Mouse (Mus musculus) brain, embryonic 14.5 days (tissue): ENCODE data around the gene Gsto1.

Source experiments
- CTCF ChIP-seq: fragments of 200-500 bp; IDR thresholded peaks from 2 replicates; pipeline ENCODE4 v1.5.1; 2012; ENCODE audit warnings: inconsistent platforms, mild to moderate bottlenecking, moderate library complexity, borderline replicate concordance; ENCODE audit not compliant: insufficient read depth, insufficient read length; ENCODE audit errors: extremely low read depth
- POLR2A ChIP-seq: fragments of 200-500 bp; IDR thresholded peaks from 2 replicates; pipeline ENCODE4 v1.6.1; 2012; ENCODE audit warnings: mild to moderate bottlenecking, inconsistent platforms, borderline replicate concordance; ENCODE audit not compliant: poor library complexity, insufficient read depth, insufficient read length, severe bottlenecking; ENCODE audit errors: extremely low read depth

GRCm38 (mm10) chr19:47831111-47831510 is 23.7 kb upstream of the Gsto1 start:
- TF ChIP-seq CTCF (no peak), POLR2A (no peak)
